Mouse (Mus musculus): ENCODE measurements around the gene Nlrp14. TPM values are rescaled to one million over a fixed set of nuclear protein-coding genes. Genes with fewer than 3 reads are reported as not detected.
"Not testable (repeated sequence)": the region's sequence is repeated elsewhere in the genome, so short reads cannot be mapped to it uniquely, and the experiment has no call there.

The Nlrp14 gene
- polyA plus RNA-seq (2015; fragmentation: Nextera tagmentation; extraction: Ambion mirVana) = not detected in 2 replicates

DNA sequence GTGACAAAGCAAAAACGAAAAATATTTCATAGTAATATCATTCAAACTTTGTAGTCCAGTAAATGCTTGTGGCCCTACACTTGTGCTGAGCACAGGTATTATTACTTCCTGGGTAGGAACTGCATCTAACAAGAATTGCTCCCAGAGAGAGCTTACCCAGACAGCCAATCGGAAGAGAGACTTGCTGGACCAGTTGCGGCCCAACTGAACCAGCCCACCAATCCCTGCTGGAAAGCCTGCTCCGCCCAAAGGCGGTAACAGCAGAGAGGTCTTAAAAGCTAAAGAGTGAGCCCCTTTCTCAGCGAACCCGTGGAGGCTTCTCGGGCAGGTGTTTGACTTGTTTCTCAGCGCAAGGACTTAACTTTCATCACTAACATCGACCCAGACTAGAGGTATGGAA, at the start of gene Nlrp14:
Nlrp14 (plus strand) TSS at position 301 of the 400 bp plus-strand sequence.
- H3K9ac ChIP-seq = no peak within 1 kb of the TSS
- H3K27me3 ChIP-seq = no peaks in the 10 kb centered on the region
- WGBS = 76% methylated on average over 10 of the region's 10 CpGs
- no peak within 1 kb of the TSS for H3K27ac ChIP-seq
- H3K4me3 ChIP-seq = no peak within 1 kb of the TSS
- no peaks in the 10 kb centered on the region for H3K4me1 ChIP-seq
- ATAC-seq (ENCODE audit: insufficient number of reproducible peaks, insufficient read depth, low FRiP score, low TSS enrichment, low read depth) = no peak
- H3K36me3 ChIP-seq = no peaks in the 10 kb centered on the region
- no peak within 1 kb of the TSS for H3K4me2 ChIP-seq
- H3K9me3 ChIP-seq = no peaks in the 10 kb centered on the region

GRCm38 (mm10) chr7:107130983-107131382, 35.8 kb upstream of the Nlrp14 start, which contains the start of gene Olfr715:
Olfr715 (minus strand) TSS chr7:107131083.
- H3K27ac ChIP-seq; ATAC-seq (ENCODE audit: insufficient number of reproducible peaks, insufficient read depth, low FRiP score, low TSS enrichment, low read depth); H3K9ac ChIP-seq; H3K4me3 ChIP-seq; H3K9me3 ChIP-seq; H3K4me1 ChIP-seq; H3K36me3 ChIP-seq; H3K4me2 ChIP-seq; H3K27me3 ChIP-seq: not testable (repeated sequence)
- 89% methylated on average over 3 of the region's 3 CpGs for whole genome bisulfite sequencing

DNA sequence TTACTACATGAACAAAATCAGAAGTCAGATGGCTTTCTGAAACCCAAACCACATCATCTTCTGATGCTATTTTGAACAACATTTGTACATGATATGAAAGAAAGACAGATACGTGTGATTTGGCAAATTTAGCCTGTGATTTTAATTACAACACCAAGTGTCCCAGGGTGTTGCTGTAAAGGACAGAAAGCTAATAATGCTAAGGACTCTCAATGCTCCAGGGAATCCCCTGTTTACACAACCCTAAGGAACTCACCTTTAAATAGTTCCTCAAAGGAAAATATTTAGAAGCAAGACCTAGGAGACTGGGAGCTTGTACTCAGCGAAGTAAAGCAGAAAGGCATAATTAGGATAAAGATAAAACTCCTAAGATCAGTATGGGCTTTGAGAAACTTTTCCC, 28.8 kb upstream of the Nlrp14 start, which contains the start of gene Olfr716:
Olfr716 (plus strand) TSS at position 301 of the 400 bp plus-strand sequence.
- H3K4me2 ChIP-seq; ATAC-seq (ENCODE audit: insufficient number of reproducible peaks, insufficient read depth, low FRiP score, low TSS enrichment, low read depth); H3K27me3 ChIP-seq; H3K4me1 ChIP-seq; H3K27ac ChIP-seq; H3K36me3 ChIP-seq; H3K4me3 ChIP-seq; H3K9ac ChIP-seq; H3K9me3 ChIP-seq: not testable (repeated sequence)
- 69% methylated on average over 2 of the region's 2 CpGs for WGBS

DNA sequence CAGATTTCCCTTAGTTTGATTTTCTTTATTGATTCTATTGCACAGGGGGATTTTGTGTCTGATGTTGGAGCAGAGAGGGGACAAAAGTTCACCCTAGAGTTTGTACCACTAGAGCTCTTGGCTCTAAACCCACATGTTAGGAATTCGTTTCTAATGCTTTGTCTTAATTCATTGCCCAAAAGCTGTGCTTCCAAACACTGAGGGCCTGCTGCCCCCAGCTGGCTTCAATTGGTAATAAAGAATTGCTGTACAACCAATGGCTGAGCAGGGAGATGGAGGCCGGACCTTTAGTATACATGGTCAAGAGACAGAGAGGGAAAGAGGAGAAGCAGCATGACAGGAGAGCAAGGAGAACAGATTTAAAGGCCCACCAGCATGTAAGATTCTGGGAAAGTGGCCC, 13.6 kb downstream of the Nlrp14 start:
- 42% methylated on average over 2 of the region's 2 CpGs for WGBS
- no peaks in the 10 kb centered on the region for H3K9me3 ChIP-seq
- H3K4me3 ChIP-seq = no peak overlapping the region
- H3K9ac ChIP-seq = no peak overlapping the region
- no peaks in the 10 kb centered on the region for H3K27me3 ChIP-seq
- H3K4me2 ChIP-seq = no peak overlapping the region
- H3K27ac ChIP-seq = no peak overlapping the region
- no peaks in the 10 kb centered on the region for H3K4me1 ChIP-seq
- ATAC-seq (ENCODE audit: insufficient number of reproducible peaks, insufficient read depth, low FRiP score, low TSS enrichment, low read depth) = no peak
- no peaks in the 10 kb centered on the region for H3K36me3 ChIP-seq

- H3K9me3 ChIP-seq = no peaks in the 10 kb centered on the region
- H3K4me2 ChIP-seq = no peak overlapping the region
- H3K36me3 ChIP-seq = no peaks in the 10 kb centered on the region
- H3K4me1 ChIP-seq = no peaks in the 10 kb centered on the region
- no peak for ATAC-seq (ENCODE audit: insufficient number of reproducible peaks, insufficient read depth, low FRiP score, low TSS enrichment, low read depth)
- WGBS = 35% methylated on average over 3 of the region's 3 CpGs
- H3K27me3 ChIP-seq = peaks cover 4% of the 10 kb centered on the region; the same call in 1 of the 2 replicates
- H3K9ac ChIP-seq = no peak overlapping the region
- H3K4me3 ChIP-seq = no peak overlapping the region
- no peak overlapping the region for H3K27ac ChIP-seq
Measured at GRCm38 (mm10) chr7:107201817-107202216, 35.0 kb downstream of the Nlrp14 start.

DNA sequence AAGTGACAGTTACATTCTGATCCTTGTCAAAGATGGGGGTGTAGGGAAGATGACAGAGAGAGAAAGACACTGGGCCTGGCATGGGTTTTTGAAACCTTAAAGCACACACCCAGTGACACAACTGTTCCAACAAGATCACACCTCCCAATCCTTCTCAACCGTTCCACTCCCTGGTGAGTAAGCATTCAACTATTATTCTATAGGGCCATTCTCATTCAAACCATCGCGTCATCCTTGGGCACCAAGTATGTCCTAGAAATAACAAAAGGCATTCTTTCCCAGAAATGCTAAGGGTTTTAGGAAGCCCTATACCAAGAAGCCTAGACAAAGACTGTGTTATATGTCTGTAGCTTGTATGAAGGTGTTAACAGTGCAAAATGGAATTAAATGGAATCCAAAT, 41.1 kb downstream of the Nlrp14 start:
- no peak for ATAC-seq (ENCODE audit: insufficient number of reproducible peaks, insufficient read depth, low FRiP score, low TSS enrichment, low read depth)
- Histone ChIP-seq H3K9ac (no peak overlapping the region), H3K4me3 (no peak overlapping the region), H3K9me3 (peaks cover 14% of the 10 kb centered on the region), H3K4me1 (no peaks in the 10 kb centered on the region), H3K27me3 (peaks cover 52% of the 10 kb centered on the region), H3K27ac (no peak overlapping the region), H3K36me3 (no peaks in the 10 kb centered on the region), H3K4me2 (no peak overlapping the region)
- 83% methylated on average over 3 of the region's 3 CpGs for WGBS

- H3K9ac ChIP-seq = no peak within 1 kb of the TSS
- ATAC-seq (ENCODE audit: insufficient number of reproducible peaks, insufficient read depth, low FRiP score, low TSS enrichment, low read depth) = no peak
- peaks cover 14% of the 10 kb centered on the region for H3K9me3 ChIP-seq
- peak within 1 kb of the TSS; percentile 28 for H3K4me3 ChIP-seq
- no peaks in the 10 kb centered on the region for H3K4me1 ChIP-seq
- H3K36me3 ChIP-seq = no peaks in the 10 kb centered on the region
- peaks cover 55% of the 10 kb centered on the region for H3K27me3 ChIP-seq
- H3K27ac ChIP-seq = no peak within 1 kb of the TSS
- peak within 1 kb of the TSS; percentile 34 for H3K4me2 ChIP-seq
- 40% methylated on average over 70 of the region's 70 CpGs for WGBS
Measured at GRCm38 (mm10) chr7:107209204-107209860, 42.5 kb downstream of the Nlrp14 start, which contains the start of gene Rbmxl2. Rbmxl2 (plus strand) TSS chr7:107209445.

DNA sequence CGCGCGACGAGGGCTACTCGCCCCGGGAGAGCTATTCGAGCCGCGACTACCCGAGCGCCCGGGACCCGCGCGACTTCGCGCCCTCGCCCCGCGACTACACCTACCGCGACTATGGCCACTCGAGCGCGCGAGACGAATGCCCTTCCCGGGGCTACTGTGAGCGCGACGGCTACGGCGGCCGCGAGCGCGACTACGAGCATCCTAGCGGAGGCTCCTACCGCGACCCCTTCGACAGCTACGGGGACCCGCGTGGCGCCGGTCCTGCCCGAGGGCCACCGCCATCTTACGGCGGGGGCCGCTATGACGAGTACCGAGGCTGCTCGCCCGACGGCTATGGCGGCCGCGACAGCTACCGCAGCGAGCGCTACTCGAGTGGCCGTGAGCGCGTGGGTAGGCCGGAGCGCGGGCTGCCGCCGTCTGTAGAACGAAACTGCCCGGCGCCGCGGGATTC, 43.4 kb downstream of the Nlrp14 start:
- 26% methylated on average over 77 of the region's 77 CpGs for WGBS
- Histone ChIP-seq H3K9ac (no peak overlapping the region), H3K4me1 (no peaks in the 10 kb centered on the region), H3K4me3 (peak overlapping the region; percentile 28), H3K4me2 (peak overlapping the region; percentile 34), H3K36me3 (no peaks in the 10 kb centered on the region), H3K27me3 (peaks cover 55% of the 10 kb centered on the region), H3K9me3 (peaks cover 14% of the 10 kb centered on the region), H3K27ac (no peak overlapping the region)
- ATAC-seq (ENCODE audit: insufficient number of reproducible peaks, insufficient read depth, low FRiP score, low TSS enrichment, low read depth) = no peak

- H3K4me2 ChIP-seq = no peak overlapping the region
- H3K27ac ChIP-seq = no peak overlapping the region
- no peaks in the 10 kb centered on the region for H3K36me3 ChIP-seq
- no peaks in the 10 kb centered on the region for H3K4me1 ChIP-seq
- ATAC-seq (ENCODE audit: insufficient number of reproducible peaks, insufficient read depth, low FRiP score, low TSS enrichment, low read depth) = no peak
- H3K9ac ChIP-seq = no peak overlapping the region
- H3K27me3 ChIP-seq = peaks cover 16% of the 10 kb centered on the region
- no peaks in the 10 kb centered on the region for H3K9me3 ChIP-seq
- H3K4me3 ChIP-seq = no peak overlapping the region
Measured at GRCm38 (mm10) chr7:107215723-107216122, 48.9 kb downstream of the Nlrp14 start.

- 70% methylated on average over 2 of the region's 2 CpGs for WGBS
- H3K36me3 ChIP-seq = no peaks in the 10 kb centered on the region
- H3K4me2 ChIP-seq = no peak overlapping the region
- no peaks in the 10 kb centered on the region for H3K4me1 ChIP-seq
- no peak for ATAC-seq (ENCODE audit: insufficient number of reproducible peaks, insufficient read depth, low FRiP score, low TSS enrichment, low read depth)
- H3K4me3 ChIP-seq = no peak overlapping the region
- H3K9ac ChIP-seq = no peak overlapping the region
- H3K27ac ChIP-seq = no peak overlapping the region
- H3K9me3 ChIP-seq = no peaks in the 10 kb centered on the region
- H3K27me3 ChIP-seq = peaks cover 5% of the 10 kb centered on the region
Measured at GRCm38 (mm10) chr7:107216845-107217244, 50.1 kb downstream of the Nlrp14 start.

DNA sequence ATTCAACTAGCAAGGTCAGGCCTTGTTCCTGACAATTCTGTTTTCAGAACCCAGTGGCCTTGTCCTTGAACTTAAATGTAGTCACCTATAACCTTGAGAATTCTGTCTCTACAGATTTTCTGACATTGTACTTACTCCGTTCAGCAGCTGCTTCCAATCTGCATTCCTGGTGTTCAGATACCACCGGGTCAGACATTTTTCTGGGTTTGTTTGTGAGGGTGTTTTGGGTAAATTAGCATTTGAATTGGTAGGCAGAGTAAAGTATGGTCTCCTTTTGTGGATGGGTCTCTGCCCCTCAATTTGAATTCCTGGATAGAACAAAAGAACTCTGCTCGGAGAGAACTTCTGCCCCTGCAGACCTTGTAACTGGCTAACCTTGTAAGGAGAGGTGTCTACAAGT, 70.1 kb downstream of the Nlrp14 start:
- Histone ChIP-seq H3K4me3 (no peak overlapping the region), H3K4me2 (no peak overlapping the region), H3K4me1 (no peaks in the 10 kb centered on the region), H3K27ac (no peak overlapping the region), H3K9me3 (no peaks in the 10 kb centered on the region), H3K9ac (no peak overlapping the region), H3K36me3 (no peaks in the 10 kb centered on the region), H3K27me3 (no peaks in the 10 kb centered on the region)
- WGBS = 33% methylated on average over 3 of the region's 3 CpGs
- ATAC-seq (ENCODE audit: insufficient number of reproducible peaks, insufficient read depth, low FRiP score, low TSS enrichment, low read depth) = no peak

GRCm38 (mm10) chr7:107237498-107237897, 70.7 kb downstream of the Nlrp14 start:
- Histone ChIP-seq H3K4me3 (no peak overlapping the region), H3K4me2 (no peak overlapping the region), H3K9me3 (no peaks in the 10 kb centered on the region), H3K9ac (no peak overlapping the region), H3K4me1 (no peaks in the 10 kb centered on the region), H3K36me3 (no peaks in the 10 kb centered on the region), H3K27ac (no peak overlapping the region), H3K27me3 (no peaks in the 10 kb centered on the region)
- WGBS = 74% methylated on average over 3 of the region's 3 CpGs
- no peak for ATAC-seq (ENCODE audit: insufficient number of reproducible peaks, insufficient read depth, low FRiP score, low TSS enrichment, low read depth)

Data from embryonic facial prominence, embryonic 13.5 days (tissue).